Mouse (Mus musculus): ENCODE data around the gene Apbb1ip. TPM values are rescaled to one million over a fixed set of nuclear protein-coding genes. Genes with fewer than 3 reads are reported as not detected.

Apbb1ip gene
- polyA plus RNA-seq, 1 experiment from 2014 or later: 5.5 TPM

DNA sequence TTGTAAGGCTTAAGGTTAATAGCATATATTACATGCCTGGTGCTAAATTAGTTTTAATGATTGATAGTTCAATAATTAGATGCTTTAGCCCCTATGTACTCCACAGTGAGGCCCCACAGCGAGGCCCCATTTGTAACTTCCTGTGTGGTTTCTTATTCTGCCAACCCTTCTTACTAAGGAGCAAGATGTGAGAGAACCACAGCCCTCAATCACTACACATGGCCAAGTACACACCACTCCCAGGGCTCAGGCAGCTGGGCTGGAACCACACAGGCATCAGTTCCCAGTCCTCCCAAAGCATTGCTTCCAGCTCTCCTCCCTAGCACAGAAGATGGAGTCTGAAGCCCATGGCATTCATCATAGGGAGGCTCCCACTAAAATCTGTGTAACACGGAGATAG, 31.7 kb downstream of the Apbb1ip start:
- Histone ChIP-seq H3K27ac (ENCODE audit: low read length) (no peak overlapping the region), H3K27me3 (replicated peaks; ENCODE audit: insufficient read depth, low read length) (no peaks in the 10 kb centered on the region), H3K4me1 (ENCODE audit: insufficient read depth, low read depth, low read length) (no peaks in the 10 kb centered on the region), H3K4me3 (ENCODE audit: low read depth, low read length) (no peak overlapping the region), H3K4me2 (replicated peaks; ENCODE audit: low read depth, low read length) (no peak overlapping the region), H3K36me3 (ENCODE audit: insufficient read depth, low read length) (no peaks in the 10 kb centered on the region), H3K9ac (replicated peaks; ENCODE audit: low read depth) (no peak overlapping the region), H3K9me3 (ENCODE audit: low read length) (no peaks in the 10 kb centered on the region)
- DNase-seq (ENCODE audit: low spot score) (no peak), ATAC-seq (no peak)
- no peak for TF ChIP-seq CTCF (IDR thresholded peaks at IDR 0.05)
- TF ChIP-seq EP300 (IDR thresholded peaks at IDR 0.05): no peak
- WGBS: 68% methylated on average over 2 of the region's 2 CpGs

DNA sequence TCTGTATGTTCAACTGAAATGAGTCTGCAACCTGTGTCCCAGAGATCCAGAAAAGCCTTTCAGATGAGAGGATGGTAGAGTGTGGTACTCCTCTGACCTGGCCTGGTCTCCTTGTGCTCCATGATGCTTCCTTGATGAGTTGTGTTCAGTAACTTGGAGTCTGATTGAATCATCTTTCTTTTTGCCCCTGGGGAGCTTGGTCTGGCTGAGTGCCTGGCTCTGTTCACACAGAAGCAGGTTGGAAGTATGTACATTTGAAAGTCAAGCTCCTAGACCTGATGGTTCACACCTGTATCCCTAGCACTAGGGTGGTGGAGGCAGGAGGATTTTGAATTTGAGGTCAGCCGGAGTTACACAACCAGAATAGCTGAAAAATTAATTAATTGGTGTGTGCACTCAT, 32.7 kb downstream of the Apbb1ip start:
- H3K9me3 ChIP-seq (ENCODE audit: low read length): no peaks in the 10 kb centered on the region
- no peak for DNase-seq (ENCODE audit: low spot score)
- H3K36me3 ChIP-seq (ENCODE audit: insufficient read depth, low read length): no peaks in the 10 kb centered on the region
- WGBS: 67% methylated on average over 1 of the region's 1 CpGs
- no peak overlapping the region for H3K9ac ChIP-seq (replicated peaks; ENCODE audit: low read depth)
- H3K4me1 ChIP-seq (ENCODE audit: insufficient read depth, low read depth, low read length): no peaks in the 10 kb centered on the region
- no peak overlapping the region for H3K4me2 ChIP-seq (replicated peaks; ENCODE audit: low read depth, low read length)
- no peak overlapping the region for H3K27ac ChIP-seq (ENCODE audit: low read length)
- no peak overlapping the region for H3K4me3 ChIP-seq (ENCODE audit: low read depth, low read length)
- TF ChIP-seq CTCF (IDR thresholded peaks at IDR 0.05) (no peak), EP300 (IDR thresholded peaks at IDR 0.05) (no peak)
- no peak for ATAC-seq
- no peaks in the 10 kb centered on the region for H3K27me3 ChIP-seq (replicated peaks; ENCODE audit: insufficient read depth, low read length)

DNA sequence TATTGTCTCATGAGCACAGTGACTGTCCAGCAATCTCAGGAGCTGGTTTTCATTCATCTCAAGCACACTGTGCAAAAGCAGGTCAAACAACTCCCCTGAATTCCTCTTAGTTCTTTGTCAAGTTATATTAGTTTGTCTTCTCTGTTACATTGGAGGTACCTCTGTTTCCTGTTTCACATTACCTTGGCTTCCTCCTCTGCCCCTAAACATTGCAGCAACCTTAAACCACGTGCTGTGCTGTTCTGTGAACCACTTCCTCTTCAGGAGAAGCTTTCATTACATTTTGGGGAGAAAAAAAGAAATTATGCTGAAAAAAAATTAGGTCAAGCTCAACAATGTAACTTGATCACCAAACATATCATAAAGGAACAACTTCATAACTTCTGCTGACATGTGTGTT, 33.4 kb downstream of the Apbb1ip start:
- no peak overlapping the region for H3K9ac ChIP-seq (replicated peaks; ENCODE audit: low read depth)
- ATAC-seq: no peak
- no peaks in the 10 kb centered on the region for H3K36me3 ChIP-seq (ENCODE audit: insufficient read depth, low read length)
- WGBS: 19% methylated on average over 1 of the region's 1 CpGs
- no peaks in the 10 kb centered on the region for H3K9me3 ChIP-seq (ENCODE audit: low read length)
- H3K4me2 ChIP-seq (replicated peaks; ENCODE audit: low read depth, low read length): no peak overlapping the region
- no peak overlapping the region for H3K27ac ChIP-seq (ENCODE audit: low read length)
- peak; percentile 37 for DNase-seq (ENCODE audit: low spot score)
- no peaks in the 10 kb centered on the region for H3K27me3 ChIP-seq (replicated peaks; ENCODE audit: insufficient read depth, low read length)
- TF ChIP-seq EP300 (IDR thresholded peaks at IDR 0.05) (no peak), CTCF (IDR thresholded peaks at IDR 0.05) (no peak)
- no peak overlapping the region for H3K4me3 ChIP-seq (ENCODE audit: low read depth, low read length)
- H3K4me1 ChIP-seq (ENCODE audit: insufficient read depth, low read depth, low read length): no peaks in the 10 kb centered on the region

DNA sequence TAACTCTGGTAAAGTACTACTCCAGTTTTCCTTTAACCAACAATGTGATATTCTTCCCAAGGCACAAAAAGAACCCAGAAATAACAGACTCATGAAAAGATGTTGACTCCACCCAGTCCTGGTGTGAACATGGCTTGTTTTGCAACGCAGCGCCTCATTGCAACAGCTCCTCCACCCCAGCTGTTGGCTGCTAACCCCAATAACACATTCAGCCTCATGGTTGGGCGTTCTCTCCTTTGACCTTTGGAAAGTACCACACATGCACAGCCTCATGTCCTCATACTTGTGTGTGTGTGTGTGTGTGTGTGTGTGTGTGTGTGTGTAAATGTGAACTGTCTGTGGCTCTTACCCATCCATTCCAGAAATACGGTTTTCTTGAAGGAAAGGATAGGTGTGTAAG, 37.0 kb downstream of the Apbb1ip start:
- peak; percentile 47 for ATAC-seq
- H3K27ac ChIP-seq (ENCODE audit: low read length): no peak overlapping the region
- no peaks in the 10 kb centered on the region for H3K36me3 ChIP-seq (ENCODE audit: insufficient read depth, low read length)
- peak; percentile 40 for DNase-seq (ENCODE audit: low spot score)
- H3K4me2 ChIP-seq (replicated peaks; ENCODE audit: low read depth, low read length): no peak overlapping the region
- H3K4me3 ChIP-seq (ENCODE audit: low read depth, low read length): no peak overlapping the region
- no peaks in the 10 kb centered on the region for H3K27me3 ChIP-seq (replicated peaks; ENCODE audit: insufficient read depth, low read length)
- H3K9me3 ChIP-seq (ENCODE audit: low read length): no peaks in the 10 kb centered on the region
- TF ChIP-seq CTCF (IDR thresholded peaks at IDR 0.05) (no peak), EP300 (IDR thresholded peaks at IDR 0.05) (no peak)
- no peaks in the 10 kb centered on the region for H3K4me1 ChIP-seq (ENCODE audit: insufficient read depth, low read depth, low read length)
- no peak overlapping the region for H3K9ac ChIP-seq (replicated peaks; ENCODE audit: low read depth)
- 78% methylated on average over 4 of the region's 4 CpGs for WGBS

DNA sequence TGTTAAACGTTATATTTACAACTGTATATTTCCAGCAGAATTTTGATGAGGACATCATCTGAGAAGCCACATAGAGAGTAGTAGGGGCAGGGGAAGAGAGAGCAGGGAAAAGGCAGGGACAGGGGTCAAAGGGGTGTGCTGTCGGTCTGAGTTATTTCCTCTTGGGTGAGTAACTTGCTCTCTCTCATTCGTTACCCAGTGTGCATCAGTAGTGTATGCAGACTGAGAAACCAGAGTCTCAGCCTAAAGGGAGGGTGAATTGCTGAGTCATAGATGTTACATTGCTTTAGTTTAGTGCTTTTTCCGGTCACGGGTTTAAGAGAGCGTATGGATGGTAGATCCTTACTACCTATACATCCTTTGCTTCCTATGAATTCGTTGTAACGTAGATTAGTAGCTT, 37.6 kb downstream of the Apbb1ip start:
- Histone ChIP-seq H3K4me2 (replicated peaks; ENCODE audit: low read depth, low read length) (no peak overlapping the region), H3K4me3 (ENCODE audit: low read depth, low read length) (no peak overlapping the region), H3K9me3 (ENCODE audit: low read length) (no peaks in the 10 kb centered on the region), H3K4me1 (ENCODE audit: insufficient read depth, low read depth, low read length) (no peaks in the 10 kb centered on the region), H3K36me3 (ENCODE audit: insufficient read depth, low read length) (no peaks in the 10 kb centered on the region), H3K9ac (replicated peaks; ENCODE audit: low read depth) (no peak overlapping the region), H3K27me3 (replicated peaks; ENCODE audit: insufficient read depth, low read length) (no peaks in the 10 kb centered on the region), H3K27ac (ENCODE audit: low read length) (no peak overlapping the region)
- no peak for TF ChIP-seq EP300 (IDR thresholded peaks at IDR 0.05)
- no peak for TF ChIP-seq CTCF (IDR thresholded peaks at IDR 0.05)
- DNase-seq (ENCODE audit: low spot score): peak; percentile 30
- ATAC-seq: peak; percentile 41; the same call in 1 of the 2 replicates
- 76% methylated on average over 8 of the region's 8 CpGs for WGBS

DNA sequence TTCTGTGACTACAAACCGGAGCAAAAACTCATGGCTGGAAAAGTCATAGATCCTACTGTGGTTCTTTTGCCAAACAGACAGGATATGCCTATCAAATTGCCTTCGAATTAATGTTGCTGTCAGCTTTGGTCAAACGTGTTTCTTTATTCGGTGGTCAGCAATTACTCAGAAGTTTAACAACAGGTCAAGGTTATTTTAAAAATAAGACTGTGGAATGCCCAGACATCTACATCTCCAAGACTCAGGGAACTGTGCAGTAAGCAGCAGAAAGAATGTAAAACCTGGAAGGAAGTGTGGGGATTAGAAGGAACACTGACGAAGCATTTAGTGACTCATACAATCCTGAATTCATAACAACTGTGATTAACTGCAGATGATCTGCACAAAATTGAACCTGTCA, 40.0 kb downstream of the Apbb1ip start:
- H3K4me3 ChIP-seq (ENCODE audit: low read depth, low read length): no peak overlapping the region
- ATAC-seq: no peak
- no peak overlapping the region for H3K4me2 ChIP-seq (replicated peaks; ENCODE audit: low read depth, low read length)
- H3K27me3 ChIP-seq (replicated peaks; ENCODE audit: insufficient read depth, low read length): no peaks in the 10 kb centered on the region
- 67% methylated on average over 5 of the region's 5 CpGs for WGBS
- no peak for DNase-seq (ENCODE audit: low spot score)
- H3K36me3 ChIP-seq (ENCODE audit: insufficient read depth, low read length): no peaks in the 10 kb centered on the region
- TF ChIP-seq CTCF (IDR thresholded peaks at IDR 0.05) (no peak), EP300 (IDR thresholded peaks at IDR 0.05) (no peak)
- H3K27ac ChIP-seq (ENCODE audit: low read length): no peak overlapping the region
- H3K9me3 ChIP-seq (ENCODE audit: low read length): no peaks in the 10 kb centered on the region
- no peaks in the 10 kb centered on the region for H3K4me1 ChIP-seq (ENCODE audit: insufficient read depth, low read depth, low read length)
- no peak overlapping the region for H3K9ac ChIP-seq (replicated peaks; ENCODE audit: low read depth)

DNA sequence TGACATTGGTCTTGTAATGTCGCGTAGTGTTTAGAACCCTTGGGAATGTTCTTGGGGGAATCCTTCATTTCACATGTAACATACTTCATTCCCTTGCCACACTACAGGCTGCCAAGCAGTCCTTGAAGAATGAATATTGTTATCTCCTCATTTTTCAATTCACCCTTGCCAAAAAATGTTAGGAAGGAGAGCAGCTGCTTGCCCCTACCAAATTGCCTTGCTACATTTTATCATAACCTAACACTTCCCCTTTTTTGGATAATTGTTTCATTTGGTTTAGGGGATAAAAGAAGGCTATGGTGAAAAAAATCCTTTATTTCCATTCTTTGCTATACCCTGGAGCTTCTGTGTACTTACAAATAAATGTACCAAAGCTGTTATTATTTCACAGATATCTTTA, 41.8 kb downstream of the Apbb1ip start:
- no peak overlapping the region for H3K4me3 ChIP-seq (ENCODE audit: low read depth, low read length)
- 99% methylated on average over 2 of the region's 2 CpGs for WGBS
- H3K27me3 ChIP-seq (replicated peaks; ENCODE audit: insufficient read depth, low read length): no peaks in the 10 kb centered on the region
- H3K9me3 ChIP-seq (ENCODE audit: low read length): no peaks in the 10 kb centered on the region
- no peak overlapping the region for H3K27ac ChIP-seq (ENCODE audit: low read length)
- H3K4me1 ChIP-seq (ENCODE audit: insufficient read depth, low read depth, low read length): no peaks in the 10 kb centered on the region
- H3K4me2 ChIP-seq (replicated peaks; ENCODE audit: low read depth, low read length): no peak overlapping the region
- DNase-seq (ENCODE audit: low spot score): no peak
- H3K36me3 ChIP-seq (ENCODE audit: insufficient read depth, low read length): no peaks in the 10 kb centered on the region
- no peak overlapping the region for H3K9ac ChIP-seq (replicated peaks; ENCODE audit: low read depth)
- TF ChIP-seq EP300 (IDR thresholded peaks at IDR 0.05) (no peak), CTCF (IDR thresholded peaks at IDR 0.05) (no peak)
- ATAC-seq: no peak

Measured in lung, postnatal 0 days (tissue).